Mouse (Mus musculus) neural tube, embryonic 15.5 days (tissue): ENCODE data around the gene Gm19668. TPM values are rescaled to one million over a fixed set of nuclear protein-coding genes. Genes with fewer than 3 reads are reported as not detected.
"Not testable (repeated sequence)": the region's sequence is repeated elsewhere in the genome, so short reads cannot be mapped to it uniquely, and the experiment has no call there.

Experiments used
- ATAC-seq: fragments of 200-750 bp; cut with Nextera tagmentation; 2 replicates; pipeline ENCODE4 v1.8.0; 2017; ENCODE audit warnings: mild to moderate bottlenecking, moderate TSS enrichment, moderate library complexity; ENCODE audit not compliant: low FRiP score
- H3K27ac ChIP-seq: fragments of 300-500 bp; sonication (generic); replicated peaks from 2 replicates; pipeline ENCODE4 v1.5.1; 2015; ENCODE audit warnings: mild to moderate bottlenecking, inconsistent platforms
- H3K27me3 ChIP-seq: fragments of 300-500 bp; sonication (generic); replicated peaks from 2 replicates; pipeline ENCODE4 v1.6.1; 2015; ENCODE audit warnings: inconsistent platforms
- H3K36me3 ChIP-seq: fragments of 300-500 bp; sonication (generic); 2 replicates; pipeline ENCODE4 v1.6.1; 2015; ENCODE audit warnings: inconsistent platforms
- H3K4me1 ChIP-seq: fragments of 300-500 bp; sonication (generic); 2 replicates; pipeline ENCODE4 v1.6.1; 2015; ENCODE audit warnings: inconsistent platforms
- H3K4me2 ChIP-seq: fragments of 300-500 bp; sonication (generic); 2 replicates; pipeline ENCODE4 v1.6.1; 2015; ENCODE audit warnings: inconsistent platforms, mild to moderate bottlenecking, moderate library complexity
- H3K4me3 ChIP-seq: fragments of 300-500 bp; sonication (generic); replicated peaks from 2 replicates; pipeline ENCODE4 v1.5.1; 2015; ENCODE audit warnings: mild to moderate bottlenecking, inconsistent platforms
- H3K9ac ChIP-seq: fragments of 300-500 bp; sonication (generic); replicated peaks from 2 replicates; pipeline ENCODE4 v1.6.1; 2015; ENCODE audit warnings: mild to moderate bottlenecking, inconsistent platforms
- H3K9me3 ChIP-seq: fragments of 300-500 bp; sonication (generic); replicated peaks from 2 replicates; pipeline ENCODE4 v1.6.1; 2016; ENCODE audit warnings: inconsistent platforms
- WGBS: fragments of 180-500 bp; shearing (Covaris S2); methylation state at CpG from one replicate; pipeline ENCODE4 v1.1.7; 2015; ENCODE audit warnings: mixed read lengths; 5-methylcytosine and 5-hydroxymethylcytosine counted together
- polyA plus RNA-seq: library from polyadenylated mRNA; unstranded; fragments of >200 nt; fragmentation: Nextera tagmentation; extraction: Ambion mirVana; gene quantifications from 2 replicates; pipeline ENCODE4 v1.2.1, GENCODE M21; 2015

Gene Gm19668
- polyA plus RNA-seq, 1 experiment from 2014 or later = not detected

DNA sequence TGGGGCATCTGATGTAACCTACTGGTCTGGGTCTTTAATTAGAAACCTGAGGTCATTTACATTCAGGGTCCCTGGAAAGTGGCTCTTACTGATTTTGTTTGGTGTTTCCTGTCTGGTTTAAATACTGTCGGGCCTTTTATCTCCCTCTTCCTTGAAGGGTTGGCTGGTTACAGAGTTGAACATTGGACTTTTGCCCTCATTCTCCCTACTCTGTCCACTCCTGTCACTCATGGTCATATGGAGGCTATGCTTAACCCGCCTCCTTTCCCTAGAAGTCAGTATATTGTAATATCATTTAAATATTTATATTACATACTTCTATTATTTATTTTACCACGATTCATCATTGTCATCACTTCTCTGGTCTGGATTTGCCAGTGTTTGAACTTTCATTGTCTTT lies 5.2 kb upstream of the Gm19668 start:
- no peak for ATAC-seq
- no peaks in the 10 kb centered on the region for H3K36me3 ChIP-seq
- H3K4me3 ChIP-seq = no peak overlapping the region
- no peaks in the 10 kb centered on the region for H3K9me3 ChIP-seq
- no peaks in the 10 kb centered on the region for H3K27me3 ChIP-seq
- H3K4me1 ChIP-seq = no peaks in the 10 kb centered on the region
- H3K9ac ChIP-seq = no peak overlapping the region
- WGBS = 85% methylated on average over 3 of the region's 3 CpGs
- H3K4me2 ChIP-seq = no peak overlapping the region
- H3K27ac ChIP-seq = no peak overlapping the region

DNA sequence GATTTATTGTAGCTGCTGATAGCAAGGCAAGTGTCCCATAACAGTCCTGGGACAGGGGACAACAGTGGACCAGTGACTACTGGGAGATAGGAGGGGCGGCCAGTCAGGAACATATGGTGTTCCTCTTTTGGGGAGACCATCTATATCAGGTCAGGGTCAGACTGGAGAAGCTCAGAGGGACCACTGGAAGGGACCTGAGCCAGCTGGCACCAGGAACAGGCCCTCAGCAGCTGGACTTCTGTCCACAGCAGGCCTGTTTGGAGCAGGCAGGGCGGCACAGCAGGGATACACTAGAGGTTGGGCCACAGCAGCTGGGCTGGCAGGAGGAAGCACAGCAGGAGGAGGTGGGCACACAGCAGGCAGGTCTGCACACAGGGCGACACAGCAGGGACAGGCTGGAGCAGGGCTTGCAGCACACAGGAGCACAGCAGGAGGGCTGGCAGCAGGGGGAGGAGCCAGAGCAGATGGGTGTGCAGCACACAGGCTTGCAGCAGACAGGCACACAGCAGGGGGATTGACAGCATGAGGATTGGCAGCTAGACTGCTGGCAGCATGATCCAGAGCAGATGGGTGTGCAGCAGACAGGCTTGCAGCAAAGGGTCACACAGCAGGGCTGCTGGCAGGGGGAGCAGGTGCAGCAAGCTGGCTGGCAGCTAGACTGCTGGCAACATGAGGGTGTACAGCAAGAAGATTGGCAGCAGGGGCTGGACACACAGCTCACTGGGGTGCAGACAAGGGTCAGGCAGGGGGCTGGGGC lies 591 bp downstream of the Gm19668 start:
- H3K4me1 ChIP-seq, H3K9me3 ChIP-seq, H3K27ac ChIP-seq, H3K4me3 ChIP-seq, H3K27me3 ChIP-seq, H3K9ac ChIP-seq, H3K4me2 ChIP-seq, H3K36me3 ChIP-seq, ATAC-seq: not testable (repeated sequence)
- WGBS = 37% methylated on average over 3 of the region's 3 CpGs

DNA sequence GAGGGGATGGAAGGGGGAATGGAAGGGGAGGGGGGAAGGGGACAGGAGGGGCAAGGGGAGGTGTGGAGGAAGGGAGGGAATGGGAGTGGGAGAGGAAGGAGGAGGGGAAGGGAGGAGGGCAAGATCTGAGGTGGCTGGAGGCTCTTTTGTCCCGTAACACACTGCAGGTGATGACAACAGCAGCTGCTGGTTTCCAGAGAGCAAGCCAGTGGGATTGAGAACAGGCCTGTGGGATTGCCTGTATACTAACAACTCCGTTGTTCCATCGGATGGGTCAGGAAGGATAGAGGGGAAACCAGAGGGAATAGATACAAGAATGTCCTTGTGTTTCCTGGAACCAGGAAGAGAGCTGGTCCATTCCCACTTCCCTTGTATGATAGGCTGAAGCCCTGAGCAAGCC lies 1.3 kb downstream of the Gm19668 start:
- no peak for ATAC-seq
- H3K9ac ChIP-seq = no peak overlapping the region
- no peak overlapping the region for H3K27ac ChIP-seq
- no peaks in the 10 kb centered on the region for H3K36me3 ChIP-seq
- WGBS = 27% methylated on average over 3 of the region's 3 CpGs
- H3K27me3 ChIP-seq = no peaks in the 10 kb centered on the region
- H3K4me3 ChIP-seq = no peak overlapping the region
- H3K4me1 ChIP-seq = 0 out of 2 replicates have a peak, but pooled peaks cover 5% of the 10 kb centered on the region
- H3K4me2 ChIP-seq = no peak overlapping the region
- no peaks in the 10 kb centered on the region for H3K9me3 ChIP-seq

DNA sequence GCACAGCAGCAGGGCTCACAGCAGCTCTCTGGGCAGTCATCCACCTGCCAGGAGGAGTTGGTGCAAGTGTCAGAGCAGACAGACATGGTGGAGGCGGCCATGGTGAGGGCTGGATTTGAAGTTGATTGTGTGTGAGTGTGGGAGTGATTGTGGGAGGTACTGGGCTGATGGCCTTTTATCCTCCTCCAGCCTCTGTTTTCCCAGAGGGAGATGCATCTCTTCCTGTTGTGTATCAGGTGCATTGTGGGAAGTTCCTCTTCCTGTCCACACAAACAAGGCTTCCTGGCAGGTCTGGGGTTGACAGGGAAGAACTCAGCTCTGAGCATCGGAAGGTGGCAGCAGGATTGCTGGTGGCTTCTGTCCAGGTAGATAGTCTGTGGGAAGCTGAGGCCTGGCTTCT lies 4.0 kb downstream of the Gm19668 start, which contains the start of gene Gm9639:
TSS of gene Gm9639 (minus strand) at position 101 of the 400 bp plus-strand sequence.
- ATAC-seq = no peak

DNA sequence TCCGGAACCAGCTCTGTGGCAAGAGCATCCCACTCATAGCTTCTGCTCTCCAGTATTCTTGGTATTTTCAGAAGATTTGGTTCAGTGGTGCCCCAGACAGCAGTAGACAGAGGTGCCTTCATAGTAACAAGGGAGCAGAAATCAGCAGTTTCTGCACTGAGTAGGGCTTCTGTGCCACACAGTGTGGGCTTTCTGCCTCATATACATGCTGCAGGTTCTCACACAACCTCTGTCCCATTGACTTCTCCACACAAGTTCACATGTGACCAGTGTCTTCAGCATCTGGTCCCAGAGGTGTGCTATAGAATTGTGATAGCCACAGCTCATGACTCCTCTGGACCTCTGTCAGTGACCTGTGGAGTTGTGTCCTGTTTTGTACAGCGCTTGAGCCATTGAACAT lies 10.3 kb downstream of the Gm19668 start:
- Histone ChIP-seq H3K27ac (no peak overlapping the region), H3K9me3 (no peaks in the 10 kb centered on the region), H3K4me2 (no peak overlapping the region), H3K4me3 (no peak overlapping the region), H3K9ac (no peak overlapping the region), H3K27me3 (no peaks in the 10 kb centered on the region), H3K4me1 (no peaks in the 10 kb centered on the region), H3K36me3 (no peaks in the 10 kb centered on the region)
- 71% methylated on average over 2 of the region's 2 CpGs for WGBS
- no peak for ATAC-seq

More for the DNA sequence above, 4.0 kb downstream of the Gm19668 start, which contains the start of gene Gm9639:
- Histone ChIP-seq H3K36me3 (no peaks in the 10 kb centered on the region), H3K9ac (no peak within 1 kb of the TSS), H3K4me2 (no peak within 1 kb of the TSS), H3K9me3 (no peaks in the 10 kb centered on the region), H3K27me3 (no peaks in the 10 kb centered on the region), H3K27ac (no peak within 1 kb of the TSS), H3K4me1 (0 out of 2 replicates have a peak, but pooled peaks cover 5% of the 10 kb centered on the region), H3K4me3 (no peak within 1 kb of the TSS)
- 56% methylated on average over 2 of the region's 2 CpGs for WGBS

DNA sequence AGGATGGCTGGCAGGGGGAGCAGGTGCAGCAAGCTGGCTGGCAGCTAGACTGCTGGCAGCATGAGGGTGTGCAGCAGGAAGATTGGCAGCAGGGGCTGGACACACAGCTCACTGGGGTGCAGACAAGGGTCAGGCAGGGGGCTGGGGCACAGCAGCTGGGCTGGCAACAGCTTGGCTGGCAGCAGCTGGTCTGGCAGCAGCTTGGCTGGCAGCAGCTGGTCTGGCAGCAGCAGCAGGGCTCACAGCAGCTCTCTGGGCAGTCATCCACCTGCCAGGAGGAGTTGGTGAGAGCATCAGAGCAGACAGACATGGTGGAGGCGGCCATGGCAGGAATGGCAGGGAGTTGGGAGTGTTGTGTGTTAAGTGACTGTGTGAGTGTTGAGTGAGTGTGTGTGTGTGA lies 11.1 kb downstream of the Gm19668 start, which contains the start of gene Gm7137:
TSS of gene Gm7137 (minus strand) at position 325 of the 400 bp plus-strand sequence.
- H3K4me2 ChIP-seq, H3K9ac ChIP-seq, ATAC-seq, H3K27me3 ChIP-seq, H3K4me1 ChIP-seq, H3K36me3 ChIP-seq, H3K4me3 ChIP-seq, H3K27ac ChIP-seq, H3K9me3 ChIP-seq: not testable (repeated sequence)
- 29% methylated on average over 1 of the region's 1 CpGs for WGBS

DNA sequence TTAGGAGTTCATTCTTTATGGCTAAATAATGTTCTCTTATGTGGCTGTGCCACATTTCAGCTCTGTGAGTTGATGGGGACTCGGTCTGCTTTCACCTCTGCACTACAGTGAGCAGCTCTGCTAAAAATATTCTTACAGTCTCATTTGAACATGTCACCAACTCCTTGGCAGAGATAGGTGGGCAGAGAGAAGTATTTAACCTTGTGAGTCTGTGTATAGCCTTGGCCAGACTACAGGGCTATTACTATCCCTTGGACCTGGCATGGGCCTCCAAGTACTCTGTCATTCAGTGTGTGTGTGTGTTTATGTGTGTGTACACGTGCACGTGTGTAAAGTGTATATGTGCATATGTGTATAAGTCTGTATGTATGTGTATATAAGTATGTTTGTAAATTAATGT lies 15.5 kb downstream of the Gm19668 start:
- not testable (repeated sequence) for ATAC-seq

DNA sequence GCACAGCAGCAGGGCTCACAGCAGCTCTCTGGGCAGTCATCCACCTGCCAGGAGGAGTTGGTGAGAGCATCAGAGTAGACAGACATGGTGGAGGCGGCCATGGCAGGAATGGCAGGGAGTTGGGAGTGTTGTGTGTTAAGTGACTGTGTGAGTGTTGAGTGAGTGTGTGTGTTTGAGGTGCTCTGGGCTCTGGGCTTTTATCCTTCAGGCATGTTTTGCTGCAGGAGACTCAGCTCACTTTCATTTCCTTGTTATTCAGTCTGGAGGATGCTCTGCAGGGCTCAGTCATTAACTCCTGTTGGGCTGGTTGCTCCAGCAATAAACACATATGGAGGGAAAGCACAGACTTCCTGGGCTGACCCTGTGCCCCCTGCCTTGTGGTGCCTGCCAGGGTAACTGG lies 16.5 kb downstream of the Gm19668 start, which contains the start of gene Gm3250:
TSS of gene Gm3250 (minus strand) at position 101 of the 400 bp plus-strand sequence.
- not testable (repeated sequence) for H3K4me2 ChIP-seq, ATAC-seq, H3K4me3 ChIP-seq, H3K9me3 ChIP-seq, H3K27ac ChIP-seq, H3K9ac ChIP-seq, H3K27me3 ChIP-seq, H3K4me1 ChIP-seq, H3K36me3 ChIP-seq
- 47% methylated on average over 1 of the region's 1 CpGs for WGBS

More for the DNA sequence above, 15.5 kb downstream of the Gm19668 start:
- H3K27me3 ChIP-seq, H3K4me1 ChIP-seq, H3K4me3 ChIP-seq, H3K27ac ChIP-seq, H3K4me2 ChIP-seq, H3K9me3 ChIP-seq, H3K9ac ChIP-seq, H3K36me3 ChIP-seq: not testable (repeated sequence)
- 92% methylated on average over 3 of the region's 3 CpGs for WGBS

DNA sequence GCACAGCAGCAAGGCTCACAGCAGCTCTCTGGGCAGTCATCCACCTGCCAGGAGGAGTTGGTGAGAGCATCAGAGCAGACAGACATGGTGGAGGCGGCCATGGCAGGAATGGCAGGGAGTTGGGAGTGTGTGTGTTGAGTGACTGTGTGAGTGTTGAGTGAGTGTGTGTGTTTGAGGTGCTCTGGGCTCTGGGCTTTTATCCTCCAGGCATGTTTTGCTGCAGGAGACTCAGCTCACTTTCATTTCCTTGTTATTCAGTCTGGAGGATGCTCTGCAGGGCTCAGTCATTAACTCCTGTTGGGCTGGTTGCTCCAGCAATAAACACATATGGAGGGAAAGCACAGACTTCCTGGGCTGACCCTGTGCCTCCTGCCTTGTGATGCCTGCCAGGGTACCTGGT lies 22.1 kb downstream of the Gm19668 start, which contains the start of gene Gm7138:
TSS of gene Gm7138 (minus strand) at position 101 of the 400 bp plus-strand sequence.
- not testable (repeated sequence) for H3K9ac ChIP-seq, H3K4me2 ChIP-seq, H3K27ac ChIP-seq, H3K9me3 ChIP-seq, H3K4me1 ChIP-seq, H3K27me3 ChIP-seq, ATAC-seq, H3K4me3 ChIP-seq, H3K36me3 ChIP-seq
- 83% methylated on average over 1 of the region's 1 CpGs for WGBS

- not testable (repeated sequence) for H3K4me3 ChIP-seq, ATAC-seq, H3K4me2 ChIP-seq, H3K27ac ChIP-seq, H3K9me3 ChIP-seq, H3K9ac ChIP-seq, H3K27me3 ChIP-seq, H3K36me3 ChIP-seq, H3K4me1 ChIP-seq
- 87% methylated on average over 3 of the region's 3 CpGs for WGBS
Measured at GRCm38 (mm10) chr10:77772142-77772541, 26.8 kb downstream of the Gm19668 start.

GRCm38 (mm10) chr10:77771225-77771624 lies 27.7 kb downstream of the Gm19668 start, which contains the start of gene Gm3238:
TSS of gene Gm3238 (minus strand) at chr10:77771325.
- not testable (repeated sequence) for H3K9me3 ChIP-seq, H3K36me3 ChIP-seq, H3K27ac ChIP-seq, H3K4me1 ChIP-seq, H3K9ac ChIP-seq, H3K4me3 ChIP-seq, H3K27me3 ChIP-seq, ATAC-seq, H3K4me2 ChIP-seq
- WGBS = 57% methylated on average over 1 of the region's 1 CpGs

GRCm38 (mm10) chr10:77769727-77770126 lies 29.2 kb downstream of the Gm19668 start:
- Histone ChIP-seq H3K27ac (no peak overlapping the region), H3K36me3 (no peaks in the 10 kb centered on the region), H3K27me3 (no peaks in the 10 kb centered on the region), H3K9ac (no peak overlapping the region), H3K4me1 (no peaks in the 10 kb centered on the region), H3K9me3 (no peaks in the 10 kb centered on the region), H3K4me2 (no peak overlapping the region), H3K4me3 (no peak overlapping the region)
- ATAC-seq = no peak
- WGBS = 95% methylated on average over 1 of the region's 1 CpGs
